Comparison of ENCODE assay signal across 22 mouse cellular contexts in the genomic region with DNA sequence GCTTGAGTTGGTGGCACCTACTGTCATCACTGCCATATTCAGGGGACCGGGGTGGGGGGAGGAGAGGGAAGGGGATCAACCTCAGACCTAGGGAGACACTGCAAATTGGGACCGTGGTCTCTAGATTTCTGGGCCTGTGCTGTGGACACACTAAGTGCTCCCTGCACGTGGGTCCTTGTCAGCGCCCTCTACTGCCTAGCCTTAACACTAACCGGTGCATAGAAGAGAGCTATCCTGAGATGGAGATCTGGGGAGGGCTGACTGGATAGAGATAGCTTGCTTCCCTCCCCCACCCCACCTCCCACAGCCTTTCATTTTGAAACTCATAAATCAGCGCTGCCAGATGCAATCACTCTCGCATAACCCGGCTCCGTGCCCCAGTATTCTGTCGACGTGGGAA.
DNase-seq lines count a peak whose midpoint lies in the region; ATAC-seq and TF ChIP-seq lines count a peak whose summit lies in the region.
"Had no signal": no experiment of that assay in that cellular context is flagged by ENCODE, and none has a peak within 500 bp of the region (broad histone marks: within the 10 kb centered on the region; RNA-seq: fewer than 3 reads in every experiment).

No protein-coding gene starts in this region.

- H3K36me3 ChIP-seq in hindbrain, embryonic 16.5 days (ENCODE audit: control insufficient read depth, insufficient read depth, low read length) = no peaks in the 10 kb centered on the region
- no peaks in the 10 kb centered on the region for H3K36me3 ChIP-seq in hindbrain, embryonic 11.5 days (ENCODE audit: control insufficient read depth, insufficient read depth, low read length)
- no peaks in the 10 kb centered on the region for H3K36me3 ChIP-seq in midbrain, postnatal 0 days (ENCODE audit: insufficient read depth, low read length)
- no peaks in the 10 kb centered on the region for H3K36me3 ChIP-seq in midbrain, embryonic 11.5 days (ENCODE audit: control insufficient read depth, insufficient read depth, low read length)
- H3K36me3 ChIP-seq: embryonic facial prominence, embryonic 10.5 days; embryonic facial prominence, embryonic 12.5 days; forebrain, embryonic 15.5 days; G1E had no signal

- no peak for DNase-seq in hindbrain, embryonic 11.5 days (ENCODE audit: low spot score)
- peak; percentile 13 to 51 for DNase-seq in kidney, postnatal 4 days
- no peak for DNase-seq in kidney, adult 8-10 months
- no peak for DNase-seq in midbrain, postnatal 0 days (ENCODE audit: low spot score)
- DNase-seq in midbrain, embryonic 11.5 days (ENCODE audit: low spot score, missing footprints) = no peak
- peak; percentile 42 for DNase-seq in R1 (ENCODE audit: low read depth, low spot score)
- no peak for DNase-seq in yolk sac, embryonic 10.5 days (ENCODE audit: low spot score)
- DNase-seq: adrenal gland, adult 2 months; adrenal gland, postnatal 10 days; adrenal gland, postnatal 25 days; cerebellum, adult 11 months; cerebellum, adult 18-20 months; cerebellum, adult 8-10 months; cerebellum, adult 9-11 months; cerebellum, postnatal 25 days had no signal

- H3K4me1 ChIP-seq in hindbrain, embryonic 16.5 days (ENCODE audit: control insufficient read depth, insufficient read depth, low read depth, low read length) = no peaks in the 10 kb centered on the region
- H3K4me1 ChIP-seq in hindbrain, embryonic 11.5 days (replicated peaks; ENCODE audit: control insufficient read depth, insufficient read depth, low read length) = no peaks in the 10 kb centered on the region
- H3K4me1 ChIP-seq in midbrain, postnatal 0 days (ENCODE audit: insufficient read depth, low read length) = no peaks in the 10 kb centered on the region
- H3K4me1 ChIP-seq in midbrain, embryonic 11.5 days (ENCODE audit: control insufficient read depth, insufficient read depth, low read length) = no peaks in the 10 kb centered on the region
- H3K4me1 ChIP-seq: embryonic facial prominence, embryonic 12.5 days; forebrain, embryonic 13.5 days; forebrain, embryonic 15.5 days had no signal

- no peak overlapping the region for H3K4me2 ChIP-seq in hindbrain, embryonic 16.5 days (ENCODE audit: low read length)
- H3K4me2 ChIP-seq in hindbrain, embryonic 11.5 days (replicated peaks; ENCODE audit: low read depth, low read length) = no peak overlapping the region
- H3K4me2 ChIP-seq in midbrain, postnatal 0 days (ENCODE audit: low read depth, low read length, poor library complexity, severe bottlenecking) = no peak overlapping the region
- no peak overlapping the region for H3K4me2 ChIP-seq in midbrain, embryonic 11.5 days
- H3K4me2 ChIP-seq: embryonic facial prominence, embryonic 12.5 days; forebrain, embryonic 13.5 days; forebrain, embryonic 15.5 days had no signal

- H3K4me3 ChIP-seq in hindbrain, embryonic 16.5 days (ENCODE audit: low read length) = no peak overlapping the region
- H3K4me3 ChIP-seq in hindbrain, embryonic 11.5 days (ENCODE audit: low read depth, low read length) = no peak overlapping the region
- no peak overlapping the region for H3K4me3 ChIP-seq in midbrain, postnatal 0 days (ENCODE audit: low read depth, low read length)
- no peak overlapping the region for H3K4me3 ChIP-seq in midbrain, embryonic 11.5 days (ENCODE audit: low read depth, low read length)
- H3K4me3 ChIP-seq: embryonic facial prominence, embryonic 10.5 days; embryonic facial prominence, embryonic 12.5 days; forebrain, embryonic 13.5 days; forebrain, embryonic 15.5 days had no signal

- H3K27ac ChIP-seq in hindbrain, embryonic 16.5 days (ENCODE audit: low read depth, low read length) = no peak overlapping the region
- H3K27ac ChIP-seq in hindbrain, embryonic 11.5 days (ENCODE audit: low read depth, low read length) = no peak overlapping the region
- H3K27ac ChIP-seq in midbrain, postnatal 0 days (ENCODE audit: low read depth, low read length) = no peak overlapping the region
- H3K27ac ChIP-seq in midbrain, embryonic 11.5 days (ENCODE audit: low read depth, low read length) = no peak overlapping the region
- H3K27ac ChIP-seq: embryonic facial prominence, embryonic 10.5 days; embryonic facial prominence, embryonic 12.5 days; forebrain, embryonic 13.5 days; forebrain, embryonic 15.5 days had no signal

- no peaks in the 10 kb centered on the region for H3K9me3 ChIP-seq in hindbrain, embryonic 16.5 days (ENCODE audit: control insufficient read depth, low read length)
- no peaks in the 10 kb centered on the region for H3K9me3 ChIP-seq in hindbrain, embryonic 11.5 days (ENCODE audit: control insufficient read depth, low read length)
- H3K9me3 ChIP-seq in midbrain, postnatal 0 days (ENCODE audit: low read length) = no peaks in the 10 kb centered on the region
- H3K9me3 ChIP-seq in midbrain, embryonic 11.5 days (ENCODE audit: control insufficient read depth, low read length) = no peaks in the 10 kb centered on the region
- H3K9me3 ChIP-seq: embryonic facial prominence, embryonic 10.5 days; embryonic facial prominence, embryonic 12.5 days; forebrain, embryonic 13.5 days; forebrain, embryonic 15.5 days had no signal

- TF ChIP-seq CTCF in midbrain, postnatal 0 days (IDR thresholded peaks at IDR 0.05) = peak; percentile 3; the same call in 1 of the 2 replicates

- H3K27me3 ChIP-seq in hindbrain, embryonic 16.5 days (replicated peaks; ENCODE audit: control insufficient read depth, insufficient read depth, low read length) = no peaks in the 10 kb centered on the region
- no peaks in the 10 kb centered on the region for H3K27me3 ChIP-seq in hindbrain, embryonic 11.5 days (ENCODE audit: control insufficient read depth, insufficient read depth, low read length)
- H3K27me3 ChIP-seq in midbrain, postnatal 0 days (ENCODE audit: insufficient read depth, low read length) = no peaks in the 10 kb centered on the region
- no peaks in the 10 kb centered on the region for H3K27me3 ChIP-seq in midbrain, embryonic 11.5 days (ENCODE audit: control insufficient read depth, insufficient read depth, low read length)
- H3K27me3 ChIP-seq: embryonic facial prominence, embryonic 12.5 days; forebrain, embryonic 13.5 days; forebrain, embryonic 15.5 days; Patski had no signal

- 73% methylated on average over 11 of the region's 11 CpGs for WGBS in hindbrain, embryonic 16.5 days
- WGBS in hindbrain, embryonic 11.5 days = 75% methylated on average over 11 of the region's 11 CpGs
- WGBS in midbrain, postnatal 0 days = 87% methylated on average over 11 of the region's 11 CpGs
- WGBS in midbrain, embryonic 11.5 days = 84% methylated on average over 11 of the region's 11 CpGs

- no peak overlapping the region for H3K9ac ChIP-seq in hindbrain, embryonic 16.5 days (ENCODE audit: low read depth, low read length)
- H3K9ac ChIP-seq in hindbrain, embryonic 11.5 days (ENCODE audit: low read depth, low read length) = no peak overlapping the region
- no peak overlapping the region for H3K9ac ChIP-seq in midbrain, postnatal 0 days (replicated peaks; ENCODE audit: low read length, poor library complexity, severe bottlenecking)
- H3K9ac ChIP-seq in midbrain, embryonic 11.5 days (ENCODE audit: low read length) = no peak overlapping the region
- H3K9ac ChIP-seq: embryonic facial prominence, embryonic 12.5 days; forebrain, embryonic 13.5 days; forebrain, embryonic 15.5 days had no signal

- peak; percentile 34; the same call in 1 of the 2 replicates for ATAC-seq in hindbrain, embryonic 16.5 days
- no peak for ATAC-seq in hindbrain, embryonic 11.5 days (ENCODE audit: low FRiP score)
- no peak for ATAC-seq in midbrain, postnatal 0 days (ENCODE audit: low FRiP score)
- no peak for ATAC-seq in midbrain, embryonic 11.5 days (ENCODE audit: low FRiP score)
- ATAC-seq: forebrain, embryonic 13.5 days; forebrain, embryonic 15.5 days; Patski had no signal

Comparison
In these comparisons a context has a peak if more than half of its experiments do, and no peak if none do; other contexts are left out.
1. DNase-seq: peak in kidney, postnatal 4 days (2 of 2) and R1 (single experiment); none in hindbrain, embryonic 11.5 days (single experiment), kidney, adult 8-10 months (0 of 2), midbrain, postnatal 0 days (single experiment), midbrain, embryonic 11.5 days (single experiment) and yolk sac, embryonic 10.5 days (single experiment).